Comparison of ENCODE assay signal across 8 mouse cellular contexts in genomic region chr10:79614305-79614643, GRCm38 (mm10). TPM values are rescaled to one million over a fixed set of nuclear protein-coding genes. Genes with fewer than 3 reads are reported as not detected.
DNase-seq lines count a peak whose midpoint lies in the region; ATAC-seq and TF ChIP-seq lines count a peak whose summit lies in the region.

No protein-coding gene starts in this region.

- no peak; the same call in 1 of the 2 replicates for ATAC-seq in kidney, embryonic 14.5 days (ENCODE audit: low FRiP score, low TSS enrichment)
- ATAC-seq in embryonic facial prominence, embryonic 12.5 days (ENCODE audit: insufficient number of reproducible peaks, insufficient read depth, low FRiP score, low TSS enrichment): peak; percentile 49
- no peak; the same call in none of the 2 replicates for ATAC-seq in hindbrain, postnatal 0 days
- no peak for ATAC-seq in midbrain, embryonic 16.5 days

- no peaks in the 10 kb centered on the region for H3K9me3 ChIP-seq in kidney, embryonic 14.5 days (ENCODE audit: control insufficient read depth, low read length)
- no peaks in the 10 kb centered on the region for H3K9me3 ChIP-seq in embryonic facial prominence, embryonic 12.5 days
- no peaks in the 10 kb centered on the region for H3K9me3 ChIP-seq in hindbrain, postnatal 0 days (ENCODE audit: low read length)
- no peaks in the 10 kb centered on the region for H3K9me3 ChIP-seq in midbrain, embryonic 16.5 days (replicated peaks; ENCODE audit: control insufficient read depth, low read length, poor library complexity, severe bottlenecking)

- H3K4me3 ChIP-seq in kidney, embryonic 14.5 days (ENCODE audit: low read length): peak overlapping the region; percentile 54
- H3K4me3 ChIP-seq in embryonic facial prominence, embryonic 12.5 days: peak overlapping the region; percentile 54
- peak overlapping the region; percentile 53 for H3K4me3 ChIP-seq in hindbrain, postnatal 0 days (ENCODE audit: low read length)
- H3K4me3 ChIP-seq in midbrain, embryonic 16.5 days (ENCODE audit: low read depth, low read length): peak overlapping the region; percentile 61

- TF ChIP-seq CTCF in hindbrain, postnatal 0 days (IDR thresholded peaks at IDR 0.05; ENCODE audit: low read depth): no peak

- no peak for DNase-seq in kidney, adult 18-20 months
- no peak for DNase-seq in hindbrain, postnatal 0 days (ENCODE audit: low spot score)
- no peak for DNase-seq in urinary bladder, postnatal 10 days (ENCODE audit: low spot score)
- no peak for DNase-seq in urinary bladder, postnatal 36 days (ENCODE audit: low spot score in 2 of 2)
- no peak for DNase-seq in thymus, adult 18-20 months

- no peak overlapping the region for H3K9ac ChIP-seq in kidney, embryonic 14.5 days (ENCODE audit: low read depth, low read length)
- H3K9ac ChIP-seq in embryonic facial prominence, embryonic 12.5 days: no peak overlapping the region
- H3K9ac ChIP-seq in hindbrain, postnatal 0 days (replicated peaks; ENCODE audit: low read length): 0 out of 2 replicates have a peak overlapping the region, but pooled peaks have one; percentile 53
- H3K9ac ChIP-seq in midbrain, embryonic 16.5 days (ENCODE audit: low read depth, low read length): peak overlapping the region; percentile 69; the same call in 1 of the 2 replicates

- H3K36me3 ChIP-seq in kidney, embryonic 14.5 days (ENCODE audit: control insufficient read depth, insufficient read depth, low read length): no peaks in the 10 kb centered on the region
- H3K36me3 ChIP-seq in embryonic facial prominence, embryonic 12.5 days: peaks cover under 1% of the 10 kb centered on the region; the same call in 1 of the 2 replicates
- H3K36me3 ChIP-seq in hindbrain, postnatal 0 days (ENCODE audit: insufficient read depth, low read length): no peaks in the 10 kb centered on the region
- H3K36me3 ChIP-seq in midbrain, embryonic 16.5 days (ENCODE audit: control insufficient read depth, insufficient read depth, low read length): no peaks in the 10 kb centered on the region

- no peak overlapping the region for H3K27ac ChIP-seq in kidney, embryonic 14.5 days (ENCODE audit: low read depth, low read length)
- no peak overlapping the region for H3K27ac ChIP-seq in embryonic facial prominence, embryonic 12.5 days
- peak overlapping the region; percentile 37; the same call in 1 of the 2 replicates for H3K27ac ChIP-seq in hindbrain, postnatal 0 days
- peak overlapping the region; percentile 34; the same call in 1 of the 2 replicates for H3K27ac ChIP-seq in midbrain, embryonic 16.5 days (ENCODE audit: low read length)

- peaks cover 14% of the 10 kb centered on the region for H3K4me1 ChIP-seq in kidney, embryonic 14.5 days (ENCODE audit: control insufficient read depth, insufficient read depth, low read length)
- peaks cover 19% of the 10 kb centered on the region for H3K4me1 ChIP-seq in embryonic facial prominence, embryonic 12.5 days
- peaks cover 17% of the 10 kb centered on the region for H3K4me1 ChIP-seq in hindbrain, postnatal 0 days (ENCODE audit: insufficient read depth, low read length)
- peaks cover 25% of the 10 kb centered on the region for H3K4me1 ChIP-seq in midbrain, embryonic 16.5 days (ENCODE audit: control insufficient read depth, insufficient read depth, low read length)

- peak overlapping the region; percentile 97 for H3K4me2 ChIP-seq in kidney, embryonic 14.5 days (replicated peaks; ENCODE audit: low read depth, low read length)
- H3K4me2 ChIP-seq in embryonic facial prominence, embryonic 12.5 days (replicated peaks): peak overlapping the region; percentile 98
- peak overlapping the region; percentile 92 for H3K4me2 ChIP-seq in hindbrain, postnatal 0 days (ENCODE audit: low read depth, low read length)
- H3K4me2 ChIP-seq in midbrain, embryonic 16.5 days (ENCODE audit: low read length): peak overlapping the region; percentile 67

- H3K27me3 ChIP-seq in kidney, embryonic 14.5 days (ENCODE audit: control insufficient read depth, insufficient read depth, low read length): peaks cover 22% of the 10 kb centered on the region
- peaks cover 38% of the 10 kb centered on the region for H3K27me3 ChIP-seq in embryonic facial prominence, embryonic 12.5 days
- H3K27me3 ChIP-seq in hindbrain, postnatal 0 days (ENCODE audit: insufficient read depth, low read length): 0 out of 2 replicates have a peak, but pooled peaks cover 10% of the 10 kb centered on the region
- peaks cover 10% of the 10 kb centered on the region for H3K27me3 ChIP-seq in midbrain, embryonic 16.5 days (ENCODE audit: control insufficient read depth, insufficient read depth, low read depth, low read length)

- WGBS in kidney, embryonic 14.5 days: 93% methylated on average over 1 of the region's 1 CpGs
- 80% methylated on average over 1 of the region's 1 CpGs for WGBS in embryonic facial prominence, embryonic 12.5 days
- 85% methylated on average over 1 of the region's 1 CpGs for WGBS in hindbrain, postnatal 0 days
- WGBS in midbrain, embryonic 16.5 days: 80% methylated on average over 1 of the region's 1 CpGs

RNA-seq across cellular contexts. Expression of gene C2cd4c, which starts 0.4 kb away (rescaled TPM):
- polyA plus RNA-seq in kidney, embryonic 14.5 days (2014; fragmentation: Nextera tagmentation; extraction: Ambion mirVana): not detected in 2 replicates
- 0.03 TPM in 1 of 2 replicates, not detected in the other for polyA plus RNA-seq in embryonic facial prominence, embryonic 12.5 days (2016; fragmentation: Nextera tagmentation; extraction: Ambion mirVana)
- total RNA-seq in hindbrain, postnatal 0 days (2014; rRNA removed): 31.9 and 37.6 TPM in 2 replicates
- polyA plus RNA-seq in hindbrain, postnatal 0 days (2015; fragmentation: Nextera tagmentation; extraction: Ambion mirVana): 1.0 and 1.1 TPM in 2 replicates
- 0.66 and 0.95 TPM in 2 replicates for polyA plus RNA-seq in midbrain, embryonic 16.5 days (2015; fragmentation: Nextera tagmentation; extraction: Ambion mirVana)

RNA-seq across cellular contexts. Expression of gene Shc2, which starts 23.4 kb away (rescaled TPM):
- polyA plus RNA-seq in kidney, embryonic 14.5 days (2014; fragmentation: Nextera tagmentation; extraction: Ambion mirVana): 6.9 and 8.5 TPM in 2 replicates
- 26.2 and 27.2 TPM in 2 replicates for polyA plus RNA-seq in embryonic facial prominence, embryonic 12.5 days (2016; fragmentation: Nextera tagmentation; extraction: Ambion mirVana)
- total RNA-seq in hindbrain, postnatal 0 days (2014; rRNA removed): 66.2 and 67.9 TPM in 2 replicates
- polyA plus RNA-seq in hindbrain, postnatal 0 days (2015; fragmentation: Nextera tagmentation; extraction: Ambion mirVana): 19.8 and 21.3 TPM in 2 replicates
- 23.4 and 25.3 TPM in 2 replicates for polyA plus RNA-seq in midbrain, embryonic 16.5 days (2015; fragmentation: Nextera tagmentation; extraction: Ambion mirVana)

RNA-seq across cellular contexts. Expression of gene Theg, which starts 27.1 kb away (rescaled TPM):
- not detected in 2 replicates for polyA plus RNA-seq in kidney, embryonic 14.5 days (2014; fragmentation: Nextera tagmentation; extraction: Ambion mirVana)
- polyA plus RNA-seq in embryonic facial prominence, embryonic 12.5 days (2016; fragmentation: Nextera tagmentation; extraction: Ambion mirVana): not detected in 2 replicates
- not detected in 2 replicates for total RNA-seq in hindbrain, postnatal 0 days (2014; rRNA removed)
- not detected in 2 replicates for polyA plus RNA-seq in hindbrain, postnatal 0 days (2015; fragmentation: Nextera tagmentation; extraction: Ambion mirVana)
- polyA plus RNA-seq in midbrain, embryonic 16.5 days (2015; fragmentation: Nextera tagmentation; extraction: Ambion mirVana): not detected in 2 replicates

RNA-seq across cellular contexts. Expression of gene Odf3l2, which starts 31.3 kb away (rescaled TPM):
- polyA plus RNA-seq in kidney, embryonic 14.5 days (2014; fragmentation: Nextera tagmentation; extraction: Ambion mirVana): not detected in 2 replicates
- not detected in 2 replicates for polyA plus RNA-seq in embryonic facial prominence, embryonic 12.5 days (2016; fragmentation: Nextera tagmentation; extraction: Ambion mirVana)
- 0.42 and 2.0 TPM in 2 replicates for total RNA-seq in hindbrain, postnatal 0 days (2014; rRNA removed)
- polyA plus RNA-seq in hindbrain, postnatal 0 days (2015; fragmentation: Nextera tagmentation; extraction: Ambion mirVana): 0.60 and 0.71 TPM in 2 replicates
- polyA plus RNA-seq in midbrain, embryonic 16.5 days (2015; fragmentation: Nextera tagmentation; extraction: Ambion mirVana): 0.78 and 1.0 TPM in 2 replicates

RNA-seq across cellular contexts. Expression of gene Madcam1, which starts 50.1 kb away (rescaled TPM):
- polyA plus RNA-seq in kidney, embryonic 14.5 days (2014; fragmentation: Nextera tagmentation; extraction: Ambion mirVana): 2.6 and 3.6 TPM in 2 replicates
- polyA plus RNA-seq in embryonic facial prominence, embryonic 12.5 days (2016; fragmentation: Nextera tagmentation; extraction: Ambion mirVana): 6.7 and 8.4 TPM in 2 replicates
- 0.90 and 2.1 TPM in 2 replicates for total RNA-seq in hindbrain, postnatal 0 days (2014; rRNA removed)
- polyA plus RNA-seq in hindbrain, postnatal 0 days (2015; fragmentation: Nextera tagmentation; extraction: Ambion mirVana): 0.98 and 1.4 TPM in 2 replicates
- polyA plus RNA-seq in midbrain, embryonic 16.5 days (2015; fragmentation: Nextera tagmentation; extraction: Ambion mirVana): 0.69 and 0.94 TPM in 2 replicates

Comparison
In these comparisons a context has a peak if more than half of its experiments do, and no peak if none do; other contexts are left out.
1. H3K27ac ChIP-seq: peak in hindbrain, postnatal 0 days (single experiment) and midbrain, embryonic 16.5 days (single experiment); none in kidney, embryonic 14.5 days (single experiment) and embryonic facial prominence, embryonic 12.5 days (single experiment).
2. H3K9ac ChIP-seq: peak in hindbrain, postnatal 0 days (single experiment) and midbrain, embryonic 16.5 days (single experiment); none in kidney, embryonic 14.5 days (single experiment) and embryonic facial prominence, embryonic 12.5 days (single experiment).
3. Peak in every context shown above with its lines, with median percentiles within 50 percentile points of each other: H3K4me2 ChIP-seq and H3K4me3 ChIP-seq.